Mouse (Mus musculus) heart, adult 8-10 months (tissue): ENCODE measurements around the gene Polr2c. TPM values are rescaled to one million over a fixed set of nuclear protein-coding genes. Genes with fewer than 3 reads are reported as not detected.
A peak's percentile ranks its signal among the peaks of the same experiment; 100 is the strongest.
"Not testable (repeated sequence)": the region's sequence is repeated elsewhere in the genome, so short reads cannot be mapped to it uniquely, and the experiment has no call there.

ENCODE experiments used
- DNase-seq: peaks from one replicate; pipeline ENCODE4 v3.0.0; 2022; ENCODE audit warnings: low spot score
- total RNA-seq, 4 experiments: library from RNA; stranded (reverse); gene quantifications; 2 replicates each; pipeline ENCODE4 v1.2.4; 2022

Gene Polr2c
- total RNA-seq: 10 to 100 TPM; 65.4 to 71.4 (median 68.7) TPM

DNA sequence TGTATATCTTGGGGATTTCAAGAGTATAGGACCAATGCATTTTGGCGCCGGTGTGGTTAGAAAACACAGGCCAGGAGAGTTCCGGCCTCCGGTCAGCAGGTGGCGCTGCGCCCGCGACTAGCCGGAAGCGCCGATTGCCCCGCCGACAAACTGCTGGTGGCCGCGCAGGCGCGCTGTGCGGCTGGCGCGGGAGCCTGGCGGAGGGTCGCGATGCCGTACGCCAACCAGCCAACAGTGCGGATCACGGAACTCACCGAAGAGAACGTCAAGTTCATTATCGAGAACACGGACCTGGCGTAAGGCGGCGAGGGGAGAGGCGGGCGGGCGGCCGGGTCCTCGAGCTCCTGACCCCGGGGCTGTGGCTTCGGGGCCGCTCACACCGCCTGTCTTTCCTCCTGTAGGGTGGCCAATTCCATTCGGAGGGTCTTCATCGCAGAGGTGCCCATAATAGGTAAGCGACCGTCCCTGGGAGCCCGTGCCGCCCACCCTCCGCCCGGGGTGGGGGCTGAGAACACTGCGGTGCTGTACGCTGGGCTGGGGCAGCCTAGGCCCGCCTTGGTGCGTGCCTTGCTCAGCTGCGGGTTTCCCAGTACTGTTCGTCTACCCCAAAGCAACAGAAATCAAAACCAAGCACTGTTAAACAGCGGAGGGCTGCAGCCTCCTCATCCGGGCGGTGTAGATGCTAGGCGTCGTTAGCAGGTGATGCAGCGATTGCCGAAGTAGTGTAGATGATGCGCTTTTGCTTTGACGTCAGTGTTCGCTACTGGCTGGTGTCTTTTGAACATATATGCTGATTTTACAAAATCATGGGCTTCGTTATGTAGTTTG lies at the start of gene Polr2c:
Gene Polr2c, plus strand, starts transcription at position 105 of the 828 bp plus-strand sequence.
- DNase-seq: peak; percentile 90

DNA sequence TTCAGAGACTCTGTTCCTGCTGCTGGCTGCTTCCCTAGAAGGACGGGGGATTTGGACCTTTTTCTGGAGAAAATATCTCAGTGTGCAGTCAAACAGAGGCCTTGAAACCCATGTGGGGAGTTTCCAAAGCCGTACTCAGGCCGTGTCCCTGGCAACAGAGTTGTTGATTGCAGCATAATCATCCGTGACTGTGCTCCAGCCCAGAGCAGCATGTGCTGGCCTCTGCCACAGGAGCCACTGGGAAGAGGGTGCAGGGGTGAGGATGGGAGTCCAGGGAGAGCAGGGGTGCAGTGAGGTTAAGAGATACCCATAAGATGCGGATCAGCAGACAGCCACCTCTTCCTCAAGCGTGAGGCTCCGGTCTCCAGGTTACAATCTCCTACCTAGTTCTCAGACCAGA lies 49.7 kb upstream of the Polr2c start:
- no peak for DNase-seq

DNA sequence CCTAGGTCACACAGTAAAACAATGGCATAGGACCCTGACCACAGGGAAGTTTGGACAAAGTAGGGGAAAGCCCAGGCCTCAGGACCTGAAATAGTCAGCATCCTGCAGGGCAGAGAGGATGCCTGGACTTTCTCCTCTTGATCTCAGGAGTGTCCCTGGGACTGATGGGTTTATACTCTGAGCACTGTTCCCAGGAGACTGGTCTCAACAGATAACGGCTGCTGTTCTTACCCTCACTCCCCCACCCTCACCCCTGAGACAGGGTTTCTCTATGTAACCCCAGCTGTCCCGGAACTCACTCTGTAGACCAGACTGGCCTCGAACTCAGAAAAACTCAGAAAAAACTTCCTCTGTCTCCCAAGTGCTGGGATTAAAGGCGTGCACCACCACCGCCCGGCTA lies 48.9 kb upstream of the Polr2c start:
- DNase-seq: no peak

GRCm38 (mm10) chr8:94810153-94810552 lies 47.1 kb upstream of the Polr2c start, which contains the start of gene Ccl17:
Ccl17 (plus strand) TSS chr8:94810453.
- DNase-seq: no peak

DNA sequence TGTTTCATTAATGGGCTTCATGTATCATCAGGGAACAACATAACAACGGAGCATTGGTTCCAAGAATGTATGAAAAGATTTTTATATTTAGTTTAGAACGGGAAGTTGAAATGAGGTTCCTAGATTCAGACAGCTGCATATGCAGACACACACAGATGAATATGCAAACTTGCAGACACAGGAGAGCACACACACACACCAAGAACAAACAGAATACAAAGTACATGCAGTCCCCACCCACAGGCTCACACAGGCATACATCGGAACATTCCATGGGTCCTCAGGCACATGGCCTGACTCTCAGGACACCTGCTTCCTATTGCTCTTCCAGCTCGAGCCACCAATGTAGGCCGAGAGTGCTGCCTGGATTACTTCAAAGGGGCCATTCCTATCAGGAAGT lies 46.4 kb upstream of the Polr2c start:
- no peak for DNase-seq

DNA sequence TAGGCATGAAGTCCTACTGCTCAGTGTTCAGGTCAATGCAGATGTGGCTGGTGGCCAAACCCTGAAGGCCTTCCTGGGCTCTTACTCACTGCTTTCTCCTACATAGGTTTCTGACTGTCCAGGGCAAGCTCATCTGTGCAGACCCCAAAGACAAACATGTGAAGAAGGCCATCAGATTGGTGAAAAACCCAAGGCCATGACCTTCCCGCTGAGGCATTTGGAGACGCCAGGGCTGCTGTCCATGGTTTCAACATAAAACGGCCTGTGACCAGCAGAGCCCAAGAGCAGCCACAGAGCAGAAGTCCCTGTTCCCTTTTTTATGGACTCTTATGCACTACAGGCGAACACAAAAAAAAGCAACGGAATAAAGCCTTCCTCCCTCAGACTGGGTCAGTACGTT lies 45.6 kb upstream of the Polr2c start:
- no peak for DNase-seq

DNA sequence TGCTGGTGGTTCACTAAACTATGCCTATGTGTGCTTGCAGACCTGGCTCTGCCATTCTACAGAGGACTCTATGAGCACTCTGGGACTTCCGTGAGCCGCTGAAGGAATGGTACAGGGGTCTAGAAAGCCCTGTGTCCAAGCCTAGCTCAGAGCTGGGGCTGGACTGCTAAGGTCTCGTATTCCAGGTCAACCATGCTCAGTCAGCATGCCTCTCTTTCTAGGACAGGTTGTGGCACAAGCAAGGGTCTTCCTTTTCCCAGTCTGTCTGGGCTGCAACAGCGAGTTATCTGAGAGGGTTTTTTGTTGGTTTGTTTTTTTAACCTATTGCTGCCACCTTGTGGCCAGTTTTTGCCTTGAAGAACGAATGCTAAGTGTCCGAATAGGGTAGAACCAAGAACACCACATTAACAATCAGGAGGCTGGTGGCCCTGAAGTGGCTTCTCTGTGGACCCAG lies 44.6 kb upstream of the Polr2c start:
- peak; percentile 92 for DNase-seq

- DNase-seq: no peak
These were observed 42.7 kb upstream of the Polr2c start for GRCm38 (mm10) chr8:94814556-94814955.

- no peak for DNase-seq
These were observed 39.3 kb upstream of the Polr2c start for GRCm38 (mm10) chr8:94817933-94818332.

- DNase-seq: no peak
These were observed 37.5 kb upstream of the Polr2c start for GRCm38 (mm10) chr8:94819671-94820179.

GRCm38 (mm10) chr8:94820553-94820952 lies 36.7 kb upstream of the Polr2c start:
- DNase-seq: no peak

GRCm38 (mm10) chr8:94821381-94821780 lies 35.9 kb upstream of the Polr2c start:
- DNase-seq: no peak

DNA sequence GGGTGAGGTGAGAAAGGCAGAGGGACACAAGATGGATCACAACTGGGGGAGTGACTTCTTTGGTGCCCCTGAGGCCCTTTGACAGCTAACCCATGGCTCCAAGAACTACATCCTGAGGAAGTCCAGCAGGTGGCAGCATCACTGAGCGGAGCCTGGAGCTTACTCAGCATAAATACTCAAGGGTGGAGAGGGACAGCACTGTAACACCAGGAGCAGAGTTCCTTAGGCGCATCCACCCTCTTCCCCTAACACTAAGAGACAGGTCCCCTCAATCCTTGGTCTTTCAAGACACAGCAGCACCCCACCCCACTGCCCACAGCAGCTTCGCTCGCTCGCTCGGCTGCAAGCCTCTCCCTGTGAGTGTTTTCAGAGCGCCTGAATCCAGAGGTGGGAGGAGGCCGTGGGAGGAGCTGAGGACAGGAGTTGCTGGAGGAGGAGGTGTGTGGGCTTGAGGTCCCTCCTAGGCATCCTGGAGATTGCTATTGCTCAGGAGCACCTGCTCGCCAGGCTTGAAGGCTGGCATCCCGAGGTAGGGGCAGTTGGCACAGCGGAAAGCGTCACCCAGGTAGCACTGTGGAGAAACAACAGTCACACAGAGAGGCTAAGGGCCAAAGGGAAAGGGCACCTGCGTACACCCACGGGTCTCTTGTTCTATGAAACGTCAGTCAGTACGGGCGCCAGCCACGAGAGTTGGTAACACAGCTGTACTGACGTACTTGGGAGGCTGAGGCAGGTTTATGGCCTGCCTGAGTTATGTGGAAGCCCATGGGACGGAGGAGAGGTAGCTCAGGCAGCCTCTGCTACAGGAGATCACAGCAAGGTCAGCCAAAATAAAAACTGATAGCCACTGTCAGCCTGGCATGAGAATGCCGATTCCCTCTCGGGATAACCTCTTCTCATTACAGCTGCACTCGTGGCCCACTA lies 34.4 kb upstream of the Polr2c start:
- DNase-seq: peak; percentile 63

- no peak for DNase-seq
These were observed 32.1 kb upstream of the Polr2c start for GRCm38 (mm10) chr8:94825170-94825569.

GRCm38 (mm10) chr8:94826210-94826609 lies 31.0 kb upstream of the Polr2c start:
- no peak for DNase-seq

GRCm38 (mm10) chr8:94828284-94828683 lies 29.0 kb upstream of the Polr2c start:
- DNase-seq: no peak

DNA sequence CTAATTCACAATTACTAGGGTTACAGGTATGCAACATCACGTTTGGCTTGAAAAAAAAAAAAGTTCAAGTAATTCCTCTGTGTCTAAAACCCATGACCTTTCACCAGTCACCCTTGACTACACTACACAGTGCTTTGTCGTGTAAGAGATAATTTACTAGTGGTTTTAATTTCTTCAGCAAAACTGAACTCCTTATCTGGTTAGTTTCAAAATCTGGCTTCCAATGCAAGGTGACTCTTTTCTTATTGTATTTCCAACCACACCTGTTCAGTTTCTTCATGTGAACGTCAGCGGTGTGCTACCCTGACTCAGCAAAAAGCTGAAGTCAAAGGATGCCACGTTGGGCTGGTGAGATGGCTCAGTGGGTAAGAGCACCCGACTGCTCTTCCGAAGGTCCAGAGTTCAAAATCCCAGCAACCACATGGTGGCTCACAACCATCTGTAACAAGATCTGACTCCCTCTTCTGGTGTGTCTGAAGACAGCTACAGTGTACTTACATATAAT lies 23.3 kb upstream of the Polr2c start:
- DNase-seq: not testable (repeated sequence)

DNA sequence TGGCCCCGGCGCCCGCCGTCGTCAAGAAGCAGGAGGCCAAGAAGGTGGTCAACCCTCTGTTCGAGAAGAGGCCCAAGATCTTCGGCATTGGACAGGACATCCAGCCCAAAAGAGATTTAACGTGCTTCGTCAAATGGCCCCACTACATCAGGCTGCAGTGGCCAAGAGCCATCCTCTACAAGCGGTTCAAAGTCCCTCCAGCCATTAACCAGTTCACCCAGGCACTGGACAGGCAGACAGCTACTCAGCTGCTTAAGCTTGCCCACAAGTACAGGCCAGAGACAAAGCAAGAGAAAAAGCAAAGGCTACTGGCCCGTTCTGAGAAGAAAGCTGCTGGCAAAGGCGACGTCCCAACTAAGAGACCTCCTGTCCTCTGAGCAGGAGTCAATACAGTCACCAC lies 21.5 kb upstream of the Polr2c start:
- not testable (repeated sequence) for DNase-seq

- DNase-seq: no peak
These were observed 20.6 kb upstream of the Polr2c start for GRCm38 (mm10) chr8:94836456-94837240.

DNA sequence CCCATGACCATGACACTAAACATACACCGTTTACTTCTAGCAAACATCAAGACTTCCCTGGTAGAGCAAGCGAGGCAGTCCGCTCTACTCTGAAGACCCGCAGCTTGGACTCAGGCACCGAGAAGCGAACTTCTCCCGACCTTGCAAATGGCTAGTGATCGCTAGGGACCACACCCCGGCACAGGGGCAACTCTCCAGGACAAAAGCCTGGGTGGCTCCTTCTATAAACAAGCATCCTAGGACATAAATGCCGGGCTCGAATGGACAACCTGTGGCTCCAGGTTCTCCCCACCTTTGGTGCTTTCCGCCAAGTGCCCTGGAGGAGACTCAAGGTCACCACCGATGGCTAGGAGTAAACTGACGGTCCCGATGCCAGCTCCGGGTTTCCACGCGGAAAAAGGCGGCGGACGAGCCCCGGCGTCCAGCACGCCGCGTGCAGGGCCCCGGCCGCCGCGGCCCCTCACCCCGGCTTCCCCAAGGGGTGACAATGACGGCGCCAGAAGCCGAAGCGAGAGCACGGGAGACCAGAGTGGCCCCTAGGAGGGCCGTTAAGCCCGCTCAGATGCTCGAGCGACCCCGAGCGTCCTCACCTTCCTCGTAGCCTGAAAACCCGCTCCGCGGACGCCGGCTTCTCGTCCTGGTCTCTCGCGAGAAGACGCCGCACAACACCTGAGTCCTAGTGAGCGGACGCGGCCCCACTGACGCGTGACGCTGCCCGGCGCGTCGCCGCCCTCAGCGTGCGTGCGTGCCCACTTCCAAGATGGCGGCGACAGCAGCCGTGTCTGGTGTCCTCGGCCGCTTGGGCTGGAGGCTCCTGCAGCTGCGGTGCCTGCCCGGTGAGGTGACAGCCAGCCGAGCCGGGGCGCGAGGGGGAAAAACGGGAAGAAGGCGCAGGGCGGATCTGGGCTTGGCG lies 19.3 kb upstream of the Polr2c start, which contains the start of the genes Coq9 and Ciapin1:
Gene Coq9, plus strand, starts transcription at position 660 of the 913 bp plus-strand sequence.
Gene Ciapin1, minus strand, starts transcription at position 697 of the 913 bp plus-strand sequence.
- peak; percentile 93 for DNase-seq
